Mouse (Mus musculus) monocyte, adult 5-6 weeks (primary cell): ENCODE data around the gene Acox1. TPM values are rescaled to one million over a fixed set of nuclear protein-coding genes. Genes with fewer than 3 reads are reported as not detected.

Source experiments
- ATAC-seq: fragments of 153-309, 156-312 bp; replicated peaks from 2 replicates; pipeline ENCODE4 v1.8.0; 2017; ENCODE audit warnings: mild to moderate bottlenecking; ENCODE audit not compliant: low TSS enrichment, insufficient number of reproducible peaks, severe bottlenecking, poor library complexity, low FRiP score
- total RNA-seq: library from RNA; stranded (forward); fragments of 200-1000, 200-491, 200-594 nt; gene quantifications from 3 replicates; pipeline ENCODE4 v1.2.3, GENCODE M21; 2017

The Acox1 gene
- total RNA-seq, 1 experiment from 2014 or later: 28.5 TPM

- ATAC-seq: no peak
Observed at GRCm38 (mm10) chr11:116138096-116138467, 60.8 kb downstream of the Acox1 start.

GRCm38 (mm10) chr11:116134171-116134570 is 64.7 kb downstream of the Acox1 start:
- ATAC-seq: no peak

- ATAC-seq: no peak
Observed at GRCm38 (mm10) chr11:116133497-116133896, 65.3 kb downstream of the Acox1 start.

GRCm38 (mm10) chr11:116132366-116133333 is 66.2 kb downstream of the Acox1 start:
- ATAC-seq: no peak

- ATAC-seq: no peak
Observed at GRCm38 (mm10) chr11:116131349-116132170, 67.3 kb downstream of the Acox1 start.

GRCm38 (mm10) chr11:116130488-116131205 is 68.2 kb downstream of the Acox1 start, which contains the start of gene Trim65:
Trim65 (minus strand) TSS chr11:116131128.
- ATAC-seq: peak; percentile 84

GRCm38 (mm10) chr11:116129993-116130487 is 68.8 kb downstream of the Acox1 start:
- peak; percentile 30 for ATAC-seq

- ATAC-seq: no peak
Observed at GRCm38 (mm10) chr11:116129091-116129790, 69.6 kb downstream of the Acox1 start.

- no peak for ATAC-seq
Observed at GRCm38 (mm10) chr11:116127986-116128385, 70.9 kb downstream of the Acox1 start.

- no peak for ATAC-seq
Observed at GRCm38 (mm10) chr11:116127156-116127980, 71.5 kb downstream of the Acox1 start, which contains the start of gene Trim47. Trim47 (minus strand) TSS chr11:116127210.

- no peak for ATAC-seq
Observed at GRCm38 (mm10) chr11:116126261-116126660, 72.6 kb downstream of the Acox1 start.

Other genes with a start within 250 kb of the Acox1 start
- gene Itgb4, start 224.3 kb downstream of the Acox1 start, total RNA-seq: not detected in 3 replicates
- 3.6 to 6.4 TPM (median 5.8 TPM) in 3 replicates for gene Galk1, start 186.3 kb downstream of the Acox1 start, total RNA-seq
- gene H3f3b, start 171.1 kb downstream of the Acox1 start, total RNA-seq: 1,370 to 2,118 TPM (median 2,068 TPM) in 3 replicates
- 8.3 to 18.3 TPM (median 11.6 TPM) in 3 replicates for gene Unk, start 168.7 kb downstream of the Acox1 start, total RNA-seq
- gene Unc13d, start 121.1 kb downstream of the Acox1 start, total RNA-seq: 27.7 to 53.1 TPM (median 29.1 TPM) in 3 replicates
- 59.0 to 73.8 TPM (median 62.7 TPM) in 3 replicates for gene Wbp2, start 112.0 kb downstream of the Acox1 start, total RNA-seq
- gene Trim47, start 71.8 kb downstream of the Acox1 start, total RNA-seq: not detected in 3 replicates
- gene Trim65, start 67.9 kb downstream of the Acox1 start, total RNA-seq: 13.9 to 23.1 TPM (median 20.1 TPM) in 3 replicates
- 10.7 to 28.4 TPM (median 15.3 TPM) in 3 replicates for gene Mrpl38, start 60.2 kb downstream of the Acox1 start, total RNA-seq
- gene Fbf1, start 30.9 kb downstream of the Acox1 start, total RNA-seq: 12.9 to 31.1 TPM (median 16.4 TPM) in 3 replicates
- 27.4 to 31.3 TPM (median 30.8 TPM) in 3 replicates for gene Ten1, start 190 bp downstream of the Acox1 start, total RNA-seq
- 0.21 TPM in 1 of 3 replicates, not detected in the others for gene Evpl, start 39.0 kb upstream of the Acox1 start, total RNA-seq
- 18.0 to 34.3 TPM (median 25.7 TPM) in 3 replicates for gene Srp68, start 75.2 kb upstream of the Acox1 start, total RNA-seq
- gene Galr2, start 81.9 kb upstream of the Acox1 start, total RNA-seq: not detected in 3 replicates
- 39.7 to 67.5 TPM (median 48.1 TPM) in 3 replicates for gene Exoc7, start 108.2 kb upstream of the Acox1 start, total RNA-seq
- gene Foxj1, start 136.4 kb upstream of the Acox1 start, total RNA-seq: 0.19 to 0.39 TPM in 2 of 3 replicates, not detected in the other
- 8.3 to 42.3 TPM (median 19.1 TPM) in 3 replicates for gene Rnf157, start 214.0 kb upstream of the Acox1 start, total RNA-seq
- 55.7 to 125 TPM (median 100.0 TPM) in 3 replicates for gene Ubald2, start 235.0 kb upstream of the Acox1 start, total RNA-seq